Mouse (Mus musculus) MN1 (cell line): ENCODE measurements around the gene Lrrc17.
"Not testable (repeated sequence)": the region's sequence is repeated elsewhere in the genome, so short reads cannot be mapped to it uniquely, and the experiment has no call there.

Experiments used
- DNase-seq: peaks from one replicate; pipeline ENCODE4 v3.0.0-alpha.2; 2016; ENCODE audit warnings: low spot score

Gene Lrrc17

GRCm38 (mm10) chr5:21608311-21609304 is 65.2 kb downstream of the Lrrc17 start:
- DNase-seq, result no peak

- no peak for DNase-seq
These were observed 67.6 kb downstream of the Lrrc17 start for GRCm38 (mm10) chr5:21610996-21611395.

- not testable (repeated sequence) for DNase-seq
These were observed 70.9 kb downstream of the Lrrc17 start for GRCm38 (mm10) chr5:21614299-21614698.

- DNase-seq, result no peak
These were observed 73.2 kb downstream of the Lrrc17 start for GRCm38 (mm10) chr5:21616450-21617009.
